Mouse (Mus musculus): ENCODE measurements at regions not wholly inside any gene's neighbourhood (a gene's known extent, or its start where the extent isn't known, plus 50 kb on each side); places are given as distances from the start of the nearest gene placed in this dataset.

- no peak for DNase-seq
Measured at GRCm38 (mm10) chr1:183624266-183624665, 206.3 kb downstream of the Hhipl2 start.

- DNase-seq: no peak
Measured at GRCm38 (mm10) chr1:183633810-183634209, 215.8 kb downstream of the Hhipl2 start.

GRCm38 (mm10) chr1:183634836-183635235, 216.8 kb downstream of the Hhipl2 start:
- no peak for DNase-seq

GRCm38 (mm10) chr1:183637214-183637613, 219.2 kb downstream of the Hhipl2 start:
- no peak for DNase-seq

- DNase-seq: no peak
Measured at GRCm38 (mm10) chr1:183639332-183639731, 221.3 kb downstream of the Hhipl2 start.

DNA sequence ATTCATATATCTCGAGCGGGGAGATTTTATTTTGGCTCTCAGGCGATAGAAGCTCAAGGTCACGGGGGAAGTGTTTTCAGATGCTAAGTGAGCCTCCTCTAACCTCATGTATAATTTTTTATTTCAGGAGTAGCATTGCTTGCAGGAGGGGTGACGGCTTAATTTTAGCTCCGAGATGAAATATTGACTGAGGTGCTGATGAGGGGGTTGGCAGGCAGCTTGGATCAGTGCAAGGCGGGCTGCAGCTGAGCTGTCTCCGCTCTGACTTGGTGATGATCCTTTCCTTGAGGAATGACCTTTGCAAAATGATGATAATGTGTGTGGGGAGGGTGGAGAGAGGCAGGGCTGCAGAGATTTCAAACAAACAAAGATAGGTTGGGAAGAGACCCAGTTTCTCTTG, 222.6 kb downstream of the Hhipl2 start:
- no peak for DNase-seq

DNA sequence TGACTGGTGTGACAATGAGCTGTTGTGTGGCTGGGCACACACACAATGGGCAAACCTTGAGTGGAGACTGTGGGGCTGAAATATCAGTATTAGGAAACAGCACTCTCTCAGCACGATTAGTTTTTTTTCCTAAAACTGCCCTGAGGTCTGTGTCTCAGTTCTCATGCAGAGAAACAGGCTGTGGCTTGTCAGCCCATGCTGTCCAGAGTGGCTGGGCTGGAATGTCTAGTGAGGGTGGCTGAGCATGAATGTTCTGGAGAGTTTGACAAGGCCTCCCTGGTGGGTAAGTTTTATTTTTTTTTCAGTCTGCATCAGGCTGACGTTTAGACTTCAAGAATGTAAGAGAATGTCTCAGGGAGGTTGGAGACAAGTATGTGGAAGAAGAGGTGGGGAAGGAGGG, 226.0 kb downstream of the Hhipl2 start:
- DNase-seq: no peak

DNA sequence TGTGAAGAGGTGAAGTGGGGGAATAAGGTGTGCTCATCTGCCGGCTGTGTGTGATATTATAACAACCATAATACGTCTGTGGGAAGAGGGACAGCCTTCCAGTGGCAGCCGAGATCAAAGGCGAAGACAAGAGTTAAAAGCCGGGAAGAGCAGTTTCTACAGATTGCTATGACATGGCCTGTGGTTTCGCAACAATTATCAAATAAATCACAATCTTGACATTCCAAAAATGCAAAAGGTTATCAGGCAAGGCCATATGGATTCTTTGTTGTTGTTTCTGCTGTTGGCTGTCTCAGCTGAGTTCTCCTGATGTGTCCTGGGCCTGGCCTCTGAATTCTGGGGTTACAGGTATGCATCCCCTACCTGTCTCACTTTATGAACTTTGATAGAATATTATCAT, 235.9 kb downstream of the Hhipl2 start:
- no peak for DNase-seq

GRCm38 (mm10) chr1:183657043-183657442, 239.0 kb downstream of the Hhipl2 start:
- DNase-seq: peak; percentile 7

GRCm38 (mm10) chr1:183660541-183660940, 242.5 kb downstream of the Hhipl2 start:
- no peak for DNase-seq

DNA sequence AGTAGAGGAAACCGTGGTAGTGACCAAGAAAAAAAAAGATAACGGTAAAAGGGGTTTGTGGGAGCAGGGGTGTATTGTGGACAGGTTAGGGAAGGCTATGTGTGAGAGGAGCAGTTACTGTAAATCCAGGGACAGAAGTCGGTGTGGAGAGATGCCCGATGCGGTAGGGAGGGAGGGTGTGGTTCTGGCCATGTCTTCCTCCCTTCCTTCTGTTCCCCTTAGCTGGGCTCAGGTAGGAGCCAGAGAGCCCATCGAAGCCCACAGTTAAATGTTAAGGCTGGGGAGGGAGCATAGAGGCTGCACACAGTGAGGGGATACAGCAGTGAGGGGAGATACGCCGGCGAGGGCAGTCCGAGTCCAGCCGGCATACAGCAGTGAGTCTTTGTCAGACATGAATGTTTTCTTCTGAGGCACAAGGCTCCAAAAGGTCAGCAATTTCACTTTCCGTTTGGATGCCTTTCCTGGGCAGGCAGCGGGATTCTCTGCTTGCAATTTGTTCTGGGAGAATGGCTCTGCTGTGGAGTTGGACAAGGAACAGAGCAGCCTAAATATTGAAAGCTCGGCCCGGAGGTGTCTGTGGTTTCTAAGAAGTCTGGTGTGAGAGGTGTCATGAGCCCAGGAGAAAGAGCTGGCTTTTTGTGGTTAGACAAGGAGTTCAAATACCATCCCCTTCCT, 244.5 kb downstream of the Hhipl2 start:
- DNase-seq: peak; percentile 5

GRCm38 (mm10) chr1:183669271-183669670, 251.3 kb downstream of the Hhipl2 start:
- DNase-seq: no peak

DNA sequence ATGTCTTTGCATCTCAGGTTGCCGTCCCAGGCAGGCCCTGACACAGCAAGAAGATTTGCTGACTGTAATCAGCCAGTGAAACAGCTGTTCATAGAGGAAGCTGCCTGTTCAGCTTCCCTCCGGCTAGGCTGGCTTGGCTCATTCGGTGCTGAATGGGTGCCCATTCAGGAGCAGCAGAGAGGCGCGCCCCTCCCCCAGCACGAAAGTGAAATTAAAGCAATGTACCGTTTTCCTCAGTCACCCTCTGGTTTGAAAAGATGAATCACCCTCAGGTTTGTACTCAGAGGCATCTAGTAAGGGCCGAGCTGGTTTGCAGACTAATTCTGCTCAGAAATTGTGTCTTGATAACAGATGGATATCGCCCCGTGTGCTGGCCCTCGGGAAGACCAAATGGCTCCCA, 251.7 kb downstream of the Hhipl2 start:
- DNase-seq: no peak

DNA sequence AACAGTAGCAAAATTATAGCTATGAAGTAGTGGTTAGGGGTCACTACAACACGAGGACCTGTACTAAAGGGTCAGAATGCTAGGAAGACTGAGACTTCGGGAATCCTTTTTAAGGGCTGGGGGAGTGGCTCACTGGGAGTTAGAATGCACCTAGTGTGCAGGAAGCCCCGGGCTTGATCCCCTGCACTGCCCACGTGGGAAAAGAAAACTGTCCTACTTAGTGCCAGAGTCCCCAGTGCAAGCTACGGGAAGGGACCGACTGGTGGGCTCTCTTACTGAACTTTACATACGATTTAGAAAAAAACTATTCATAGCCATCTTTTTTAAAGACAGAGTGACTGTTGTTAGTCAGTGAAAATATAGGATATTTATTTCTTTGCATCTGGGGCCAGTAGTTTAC, 252.5 kb downstream of the Hhipl2 start:
- DNase-seq: no peak

DNA sequence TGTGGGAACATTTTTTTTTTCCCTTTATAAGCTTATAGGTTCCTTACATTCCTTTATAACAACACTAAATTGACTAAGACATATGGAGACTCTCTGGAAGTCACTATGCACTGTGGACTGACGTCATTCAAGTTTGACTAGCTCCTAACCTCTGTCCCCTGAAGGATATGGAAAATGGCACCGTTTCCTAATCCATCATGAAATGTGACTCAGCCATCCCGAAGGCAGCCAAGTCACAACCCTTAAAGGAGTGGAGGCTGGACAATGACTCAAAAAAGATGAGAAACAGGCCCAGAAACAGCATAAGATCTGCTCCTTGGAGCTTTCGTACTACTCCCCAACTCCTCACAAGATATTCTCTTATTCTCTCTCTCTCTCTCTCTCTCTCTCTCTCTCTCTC, 253.5 kb downstream of the Hhipl2 start:
- DNase-seq: no peak

- DNase-seq: peak; percentile 35
Measured at GRCm38 (mm10) chr1:183672521-183672920, 254.5 kb downstream of the Hhipl2 start.

DNA sequence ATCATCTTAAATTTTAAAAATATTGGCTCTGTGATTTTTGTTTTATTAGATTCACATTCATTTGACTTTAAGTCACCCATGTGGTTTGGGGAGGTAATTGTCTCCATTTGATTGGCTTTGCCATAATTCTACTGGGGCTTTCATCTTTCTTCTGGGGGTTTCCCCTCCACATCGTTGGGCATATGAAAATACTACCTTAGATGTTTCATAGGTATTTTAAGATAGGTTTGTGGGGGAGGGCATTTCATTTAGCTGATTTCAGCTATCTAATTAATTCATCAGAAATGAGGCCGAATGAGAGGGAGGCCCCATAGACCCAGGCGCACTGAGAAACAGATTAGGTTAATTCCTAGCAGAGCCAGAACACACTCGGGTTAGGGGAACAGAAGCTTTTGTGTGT, 259.6 kb downstream of the Hhipl2 start:
- DNase-seq: no peak

DNA sequence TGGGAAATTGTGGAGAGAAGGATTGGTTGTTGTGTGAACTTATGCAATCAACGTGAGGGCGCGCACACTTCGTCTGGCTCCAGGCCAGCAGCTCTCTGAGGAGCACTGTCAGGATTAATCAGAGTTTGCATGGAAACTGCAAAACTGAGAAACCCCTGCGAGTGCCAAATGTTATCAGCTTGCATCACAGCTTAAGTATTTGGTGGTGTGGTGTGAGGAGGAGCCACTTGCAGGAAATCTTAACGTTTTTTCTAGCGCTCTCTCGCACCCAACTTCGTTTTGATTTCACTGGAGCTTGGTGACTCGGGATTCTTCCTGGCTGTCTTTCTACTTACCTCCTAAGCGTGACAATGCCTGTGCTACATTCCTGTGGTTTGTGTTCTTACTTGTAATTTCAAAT, 261.9 kb downstream of the Hhipl2 start:
- DNase-seq: no peak

DNA sequence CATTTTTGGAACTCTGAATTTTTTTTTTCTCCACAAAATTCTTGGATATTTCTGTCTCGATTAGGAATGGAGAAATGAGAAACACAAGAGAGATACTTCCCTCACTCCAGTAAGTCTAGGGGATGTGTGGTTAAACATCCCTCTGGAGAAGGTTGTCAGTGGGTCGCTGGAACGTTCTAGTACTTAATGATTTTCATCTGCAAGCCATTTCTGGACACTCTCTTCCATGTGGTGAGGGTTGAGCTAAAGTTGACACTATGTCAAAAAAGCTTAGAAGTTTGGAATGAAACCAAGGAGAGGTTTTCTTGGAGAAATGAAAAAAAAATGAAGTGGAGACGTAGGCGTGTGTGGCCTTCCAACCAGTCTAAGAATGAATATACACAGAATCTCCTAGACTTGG, 268.0 kb downstream of the Hhipl2 start:
- DNase-seq: no peak

DNA sequence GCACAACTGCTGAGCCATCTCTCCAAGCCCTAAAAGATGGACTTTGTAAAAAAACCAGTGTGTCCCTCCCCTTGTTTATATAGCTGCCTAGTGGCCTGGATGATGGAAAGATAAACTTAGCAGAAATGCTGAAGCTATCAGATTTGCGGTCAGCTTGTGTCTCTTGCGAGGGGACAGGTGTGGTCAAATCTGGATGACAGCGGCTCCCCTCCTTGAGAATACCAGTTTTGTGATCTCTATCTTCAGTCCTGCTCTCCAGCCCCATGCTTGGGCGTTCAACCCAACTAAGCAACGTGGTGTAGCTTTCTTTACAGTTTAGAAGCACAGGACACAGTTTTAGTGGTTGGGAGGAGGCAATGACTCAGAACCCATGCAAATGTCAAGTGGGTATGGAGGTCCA, 274.7 kb downstream of the Hhipl2 start:
- no peak for DNase-seq

- no peak for DNase-seq
Measured at GRCm38 (mm10) chr1:183699284-183699683, 281.3 kb downstream of the Hhipl2 start.

DNA sequence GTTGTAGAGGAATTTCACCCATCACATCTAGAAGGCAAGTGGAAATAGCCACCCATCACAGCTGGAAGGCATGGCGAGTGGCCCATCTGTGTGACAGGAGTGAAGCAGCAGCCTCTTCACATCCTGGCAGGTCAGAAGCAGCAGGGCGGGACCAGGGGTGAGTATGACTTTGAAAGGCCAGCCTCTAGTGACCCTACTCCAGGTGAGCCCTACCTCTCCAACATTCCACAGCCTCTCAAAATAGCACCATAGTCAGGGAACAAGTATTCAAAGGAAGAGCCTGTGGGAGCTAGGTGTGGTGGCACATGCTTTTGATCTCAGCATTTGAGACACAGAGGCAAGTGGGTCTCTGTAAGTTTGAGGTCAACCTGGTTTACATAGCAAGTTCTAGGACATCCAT, 284.9 kb downstream of the Hhipl2 start:
- no peak for DNase-seq

- no peak for DNase-seq
Measured at GRCm38 (mm10) chr1:183712895-183713294, 294.9 kb downstream of the Hhipl2 start.

GRCm38 (mm10) chr1:183717060-183717459, 296.0 kb upstream of the Dusp10 start:
- DNase-seq: no peak

DNA sequence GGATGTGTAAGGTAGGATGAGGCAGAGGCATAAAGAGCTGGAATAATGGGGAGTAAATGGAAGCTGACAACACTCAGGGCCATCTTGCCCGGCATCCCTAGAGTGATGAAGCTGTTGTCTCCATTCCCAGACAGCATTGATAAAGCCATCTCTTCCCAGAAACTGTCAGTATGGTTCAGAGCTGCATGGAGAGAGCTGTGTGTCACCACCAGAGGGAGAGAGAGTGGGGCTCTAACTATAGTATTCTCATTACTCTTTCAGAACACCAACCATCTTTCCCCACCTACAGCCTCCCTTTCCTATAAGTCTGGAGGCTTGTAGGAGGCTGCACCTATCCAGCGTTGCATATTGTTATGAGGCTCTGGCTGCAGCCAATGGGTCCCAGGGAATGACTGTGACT, 264.0 kb upstream of the Dusp10 start:
- DNase-seq: no peak

DNA sequence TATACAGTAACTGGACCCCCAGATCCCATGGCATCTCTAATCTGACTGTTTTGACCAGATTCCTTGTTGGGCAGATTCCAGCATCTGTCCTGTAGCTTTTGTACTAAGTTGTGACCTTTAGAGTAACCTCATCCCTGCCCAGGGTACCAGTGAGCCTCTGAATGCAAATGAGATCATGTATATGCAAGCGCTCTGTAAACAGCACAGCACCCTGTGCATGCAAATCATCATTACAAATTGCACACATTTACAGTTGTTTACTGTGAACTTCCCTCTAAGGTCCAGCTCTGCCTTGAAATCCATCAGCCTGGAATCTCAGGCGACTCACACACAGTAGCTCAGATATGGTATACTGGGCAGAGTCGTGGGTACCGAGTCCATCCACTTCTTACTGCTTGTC, 258.6 kb upstream of the Dusp10 start:
- no peak for DNase-seq

All from kidney, adult 11 months (tissue).